18 mouse cellular contexts compared by ENCODE assay signal in the genomic region with DNA sequence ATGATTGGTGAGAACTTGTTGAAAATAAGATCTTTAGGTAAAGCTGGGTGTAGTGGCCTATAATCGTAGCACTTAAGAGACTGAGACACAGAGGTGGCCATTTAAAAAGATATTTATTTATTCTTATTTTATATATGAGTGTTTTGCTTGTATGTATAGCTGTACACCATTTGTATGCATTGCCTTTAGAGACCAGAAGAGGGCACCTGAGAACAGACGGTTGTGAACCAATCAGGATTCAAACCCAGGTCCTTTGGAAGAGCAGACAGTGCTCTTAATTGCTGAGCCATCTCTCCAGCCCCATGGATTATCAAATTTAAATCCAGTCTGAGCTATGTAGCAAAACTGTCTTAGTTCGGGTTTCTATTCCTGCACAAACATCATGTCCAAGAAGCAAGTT. TPM values are rescaled to one million over a fixed set of nuclear protein-coding genes. Genes with fewer than 3 reads are reported as not detected.
DNase-seq lines count a peak whose midpoint lies in the region; ATAC-seq and TF ChIP-seq lines count a peak whose summit lies in the region.
"Had no signal": no experiment of that assay in that cellular context is flagged by ENCODE, and none has a peak within 500 bp of the region (broad histone marks: within the 10 kb centered on the region; RNA-seq: fewer than 3 reads in every experiment).

No protein-coding gene starts in this region.

- no peaks in the 10 kb centered on the region for H3K36me3 ChIP-seq in liver, embryonic 14.5 days (replicated peaks; ENCODE audit: control insufficient read depth, insufficient read depth, low read depth)
- no peaks in the 10 kb centered on the region for H3K36me3 ChIP-seq in liver, embryonic 12.5 days
- peaks cover 16% of the 10 kb centered on the region for H3K36me3 ChIP-seq in E14TG2a.4 (ENCODE audit: insufficient read depth, low read length)
- H3K36me3 ChIP-seq: heart, embryonic 13.5 days; hindbrain, embryonic 13.5 days; neural tube, embryonic 12.5 days had no signal

- intact Hi-C loops in gastrocnemius, adult 2 months (cut with DNase I): no loop called here

- 56% methylated on average over 3 of the region's 3 CpGs for WGBS in liver, embryonic 14.5 days (ENCODE audit: insufficient replicate concordance)
- WGBS in liver, embryonic 12.5 days (ENCODE audit: insufficient replicate concordance): 56% methylated on average over 3 of the region's 3 CpGs

- no peaks in the 10 kb centered on the region for H3K27me3 ChIP-seq in liver, embryonic 14.5 days (ENCODE audit: control insufficient read depth, insufficient read depth, low read length)
- peaks cover 23% of the 10 kb centered on the region; the same call in 1 of the 2 replicates for H3K27me3 ChIP-seq in liver, embryonic 12.5 days (replicated peaks)
- peaks cover 13% of the 10 kb centered on the region for H3K27me3 ChIP-seq in E14TG2a.4 (ENCODE audit: insufficient read depth, low read length)
- H3K27me3 ChIP-seq: hindbrain, embryonic 13.5 days; neural tube, embryonic 12.5 days had no signal

- no peak overlapping the region for H3K27ac ChIP-seq in gastrocnemius, adult 2 months
- H3K27ac ChIP-seq in liver, embryonic 14.5 days: no peak overlapping the region
- no peak overlapping the region for H3K27ac ChIP-seq in liver, embryonic 12.5 days
- H3K27ac ChIP-seq: heart, embryonic 13.5 days; hindbrain, embryonic 13.5 days; neural tube, embryonic 12.5 days had no signal

- no peak overlapping the region for H3K4me2 ChIP-seq in liver, embryonic 14.5 days (ENCODE audit: low read depth)
- no peak overlapping the region for H3K4me2 ChIP-seq in liver, embryonic 12.5 days
- H3K4me2 ChIP-seq: heart, embryonic 13.5 days; hindbrain, embryonic 13.5 days; midbrain, embryonic 11.5 days; neural tube, embryonic 12.5 days had no signal

- H3K4me3 ChIP-seq in gastrocnemius, adult 2 months: no peak overlapping the region
- no peak overlapping the region for H3K4me3 ChIP-seq in liver, embryonic 14.5 days (ENCODE audit: insufficient read depth in 1 of 2, low read depth in 2 of 2, low read length in 2 of 2)
- H3K4me3 ChIP-seq in liver, embryonic 12.5 days: no peak overlapping the region
- no peak overlapping the region for H3K4me3 ChIP-seq in E14TG2a.4 (replicated peaks; ENCODE audit: low read length)
- H3K4me3 ChIP-seq: heart, embryonic 13.5 days; hindbrain, embryonic 13.5 days; neural tube, embryonic 12.5 days had no signal

- H3K9me3 ChIP-seq in liver, embryonic 14.5 days (ENCODE audit: control insufficient read depth, low read length): no peaks in the 10 kb centered on the region
- H3K9me3 ChIP-seq in liver, embryonic 12.5 days (replicated peaks): no peaks in the 10 kb centered on the region
- H3K9me3 ChIP-seq in E14TG2a.4 (ENCODE audit: low read length): 0 out of 2 replicates have a peak, but pooled peaks cover 2% of the 10 kb centered on the region
- H3K9me3 ChIP-seq: heart, embryonic 13.5 days had no signal

- no peak for TF ChIP-seq EP300 in liver, embryonic 14.5 days (IDR thresholded peaks at IDR 0.05; ENCODE audit: low read depth)

- H3K9ac ChIP-seq in liver, embryonic 14.5 days (replicated peaks): no peak overlapping the region
- no peak overlapping the region for H3K9ac ChIP-seq in liver, embryonic 12.5 days
- H3K9ac ChIP-seq: forebrain, postnatal 0 days; heart, embryonic 13.5 days; hindbrain, embryonic 13.5 days; neural tube, embryonic 12.5 days had no signal

- ATAC-seq in liver, embryonic 14.5 days (ENCODE audit: insufficient read depth): no peak
- ATAC-seq in liver, embryonic 12.5 days: no peak
- no peak for ATAC-seq in erythroblast, adult 5-6 weeks (replicated peaks; ENCODE audit: low FRiP score, poor library complexity, severe bottlenecking)
- ATAC-seq: forebrain, postnatal 0 days had no signal

- no peaks in the 10 kb centered on the region for H3K4me1 ChIP-seq in liver, embryonic 14.5 days (replicated peaks; ENCODE audit: control insufficient read depth in 2 of 2, insufficient read depth in 2 of 2, low read length in 1 of 2)
- no peaks in the 10 kb centered on the region for H3K4me1 ChIP-seq in liver, embryonic 12.5 days
- peaks cover 21% of the 10 kb centered on the region for H3K4me1 ChIP-seq in E14TG2a.4 (replicated peaks; ENCODE audit: low read depth, low read length)
- H3K4me1 ChIP-seq: hindbrain, embryonic 13.5 days; neural tube, embryonic 12.5 days had no signal

- no peak for DNase-seq in gastrocnemius, adult 2 months
- DNase-seq in gastrocnemius, adult 8-10 months (ENCODE audit: low spot score in 2 of 2): no peak
- no peak for DNase-seq in liver, embryonic 14.5 days (ENCODE audit: low read depth in 3 of 3, low spot score in 3 of 3)
- DNase-seq in induced T-regulatory cell, adult 2 months (ENCODE audit: low read depth): peak; percentile 56
- DNase-seq in cerebellum, postnatal 14 days: no peak
- DNase-seq: adrenal gland, adult 2 months; cerebellum, adult 9-11 months; embryo, embryonic 11 days; forebrain, postnatal 0 days; right cerebral cortex, adult 18-20 months had no signal

- peak; percentile 26; the same call in 1 of the 2 replicates for TF ChIP-seq CTCF in gastrocnemius, adult 2 months (IDR thresholded peaks at IDR 0.05)
- peak; percentile 13; the same call in 1 of the 2 replicates for TF ChIP-seq CTCF in liver, embryonic 14.5 days (IDR thresholded peaks at IDR 0.05; ENCODE audit: low read depth)
- TF ChIP-seq CTCF in E14TG2a.4 (conservative IDR thresholded peaks at IDR 0.05; ENCODE audit: low read length): peak; percentile 24

RNA-seq across cellular contexts. Expression of gene Slc41a1, which starts 13.1 kb away (rescaled TPM):
- 10 to 100 TPM; 34.8 to 56.7 TPM for total RNA-seq in gastrocnemius, adult 2 months (2021)
- total RNA-seq in gastrocnemius, adult 8-10 months (2022): 10 to 100 TPM; 25.0 to 42.3 (median 39.1) TPM
- 1.3 TPM in 2 replicates for polyA plus RNA-seq in liver, embryonic 14.5 days (2012; rRNA removed)
- polyA plus RNA-seq in liver, embryonic 14.5 days (2014; fragmentation: Nextera tagmentation; extraction: Ambion mirVana): 0.83 and 0.87 TPM in 2 replicates
- polyA plus RNA-seq in liver, embryonic 12.5 days (2016; fragmentation: Nextera tagmentation; extraction: Ambion mirVana): 2.4 and 3.4 TPM in 2 replicates
- total RNA-seq in erythroblast, adult 5-6 weeks (2015; ENCODE audit: low replicate concordance): 0.96 and 1.3 TPM in 2 replicates
- total RNA-seq in erythroblast, adult 5-6 weeks (2017; ENCODE audit: low replicate concordance): 0.56 TPM in 1 of 2 replicates, not detected in the other

RNA-seq across cellular contexts. Expression of gene Pm20d1, which starts 17.0 kb away (rescaled TPM):
- total RNA-seq in gastrocnemius, adult 2 months (2021): 1 to 10 TPM in 1 of 2 experiments, under 1 TPM in 1; 0.26 to 1.3 TPM
- under 1 TPM; 0.40 to 0.51 (median 0.44) TPM for total RNA-seq in gastrocnemius, adult 8-10 months (2022)
- polyA plus RNA-seq in liver, embryonic 14.5 days (2012; rRNA removed): 1.7 and 2.0 TPM in 2 replicates
- polyA plus RNA-seq in liver, embryonic 14.5 days (2014; fragmentation: Nextera tagmentation; extraction: Ambion mirVana): 3.4 and 5.6 TPM in 2 replicates
- polyA plus RNA-seq in liver, embryonic 12.5 days (2016; fragmentation: Nextera tagmentation; extraction: Ambion mirVana): 2.6 and 2.8 TPM in 2 replicates
- not detected in 2 replicates for total RNA-seq in erythroblast, adult 5-6 weeks (2015; ENCODE audit: low replicate concordance)
- total RNA-seq in erythroblast, adult 5-6 weeks (2017; ENCODE audit: low replicate concordance): not detected in 2 replicates
- total RNA-seq: monocyte, adult 5-6 weeks had no signal

RNA-seq across cellular contexts. Expression of gene Rab29, which starts 52.8 kb away (rescaled TPM):
- 1 to 10 TPM; 5.1 to 7.4 TPM for total RNA-seq in gastrocnemius, adult 2 months (2021)
- 1 to 10 TPM; 4.8 to 5.2 (median 4.9) TPM for total RNA-seq in gastrocnemius, adult 8-10 months (2022)
- polyA plus RNA-seq in liver, embryonic 14.5 days (2012; rRNA removed): 7.3 and 8.3 TPM in 2 replicates
- 10.7 and 11.7 TPM in 2 replicates for polyA plus RNA-seq in liver, embryonic 14.5 days (2014; fragmentation: Nextera tagmentation; extraction: Ambion mirVana)
- 11.2 and 11.6 TPM in 2 replicates for polyA plus RNA-seq in liver, embryonic 12.5 days (2016; fragmentation: Nextera tagmentation; extraction: Ambion mirVana)
- total RNA-seq in erythroblast, adult 5-6 weeks (2015; ENCODE audit: low replicate concordance): 9.0 and 11.3 TPM in 2 replicates
- total RNA-seq in erythroblast, adult 5-6 weeks (2017; ENCODE audit: low replicate concordance): 5.2 and 14.2 TPM in 2 replicates

Comparison
In these comparisons a context has a peak if more than half of its experiments do, and no peak if none do; other contexts are left out.
1. RNA of gene Slc41a1, which starts 13.1 kb away (total RNA-seq): 34.8 to 56.7 TPM in gastrocnemius, adult 2 months and 25.0 to 42.3 TPM in gastrocnemius, adult 8-10 months; 0.56 to 1.3 TPM in erythroblast, adult 5-6 weeks; every median in the first group is over 10 times any median in the second.
2. Peak in every context shown above with its lines, with median percentiles within 50 percentile points of each other: CTCF ChIP-seq.